Mouse (Mus musculus) ovary, postnatal 36 days (tissue): ENCODE measurements around the gene Kctd2.
"Not testable (repeated sequence)": the region's sequence is repeated elsewhere in the genome, so short reads cannot be mapped to it uniquely, and the experiment has no call there.

Source experiments
- DNase-seq: peaks from one replicate; pipeline ENCODE4 v3.0.0; 2022; ENCODE audit warnings: low spot score, mixed read lengths

Gene Kctd2

GRCm38 (mm10) chr11:115439906-115440595 lies 20.1 kb downstream of the Kctd2 start, which contains the start of gene Trim80:
TSS of gene Trim80 (plus strand) at chr11:115440545.
- no peak for DNase-seq

- no peak for DNase-seq
Measured at GRCm38 (mm10) chr11:115441417-115441816, 21.5 kb downstream of the Kctd2 start.

GRCm38 (mm10) chr11:115446906-115447305 lies 27.0 kb downstream of the Kctd2 start:
- DNase-seq: no peak

GRCm38 (mm10) chr11:115447321-115447885 lies 27.5 kb downstream of the Kctd2 start:
- no peak for DNase-seq

DNA sequence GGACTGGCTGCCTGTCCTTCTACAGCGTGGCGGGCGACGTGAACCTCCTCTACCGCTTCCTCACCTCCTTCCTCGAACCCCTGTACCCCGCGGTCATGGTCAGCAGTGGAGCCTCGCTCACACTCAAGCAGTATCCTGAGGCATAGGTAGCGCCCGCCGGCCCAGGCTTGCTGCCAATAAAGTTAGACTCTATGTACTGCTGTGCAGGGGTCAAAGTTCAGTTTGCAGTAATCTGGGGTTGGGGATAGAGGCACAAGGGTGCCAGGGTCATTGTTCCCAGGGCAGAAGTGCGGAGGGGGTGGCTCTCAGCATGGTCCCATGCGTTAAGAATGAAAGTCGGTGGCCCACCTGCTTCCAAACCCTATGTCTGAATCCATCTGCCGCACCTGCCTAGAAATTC lies 28.1 kb downstream of the Kctd2 start:
- DNase-seq: no peak

GRCm38 (mm10) chr11:115448998-115449397 lies 29.1 kb downstream of the Kctd2 start:
- DNase-seq: no peak

DNA sequence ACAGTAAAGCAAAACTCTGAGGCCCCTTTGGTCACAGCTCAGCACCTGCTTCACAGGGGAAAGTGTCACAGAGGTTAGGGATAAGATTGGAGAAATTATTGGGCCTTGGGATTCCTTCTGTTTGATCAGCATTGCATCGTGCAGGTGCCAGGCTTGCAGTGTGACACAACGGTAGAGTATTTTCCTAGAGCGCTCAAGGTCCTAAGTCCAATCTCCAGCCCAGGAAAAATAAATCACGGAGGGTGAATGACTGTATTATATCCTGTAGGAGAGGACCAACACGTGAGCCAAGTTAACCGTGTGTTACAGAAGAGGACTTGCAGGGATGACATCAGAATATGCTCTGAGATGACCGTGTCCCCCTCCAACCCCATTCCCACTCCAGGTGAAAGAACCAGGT lies 30.2 kb downstream of the Kctd2 start:
- DNase-seq: no peak

DNA sequence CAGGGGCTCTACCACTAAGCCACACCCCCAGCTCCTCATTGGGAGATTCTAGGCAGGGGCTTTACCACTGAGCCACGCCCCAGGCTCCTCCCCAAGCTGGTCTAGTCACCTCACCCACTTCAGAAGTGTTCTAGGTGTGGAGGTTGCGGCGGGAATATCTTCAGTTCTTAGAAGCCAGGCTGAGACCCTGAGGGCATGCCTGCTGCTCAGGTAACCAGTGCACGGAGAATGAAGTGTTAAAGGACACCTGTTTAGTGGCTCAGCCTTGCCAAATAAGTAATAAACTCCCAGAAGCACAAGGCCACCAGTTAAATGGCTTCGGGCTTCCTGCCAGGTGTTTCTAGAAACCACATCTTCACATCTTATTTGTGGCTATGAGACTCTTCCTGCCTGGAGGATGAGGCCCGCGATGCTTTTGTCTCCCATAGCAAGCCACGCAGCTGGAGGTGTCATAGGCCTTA lies 31.9 kb downstream of the Kctd2 start:
- no peak for DNase-seq

DNA sequence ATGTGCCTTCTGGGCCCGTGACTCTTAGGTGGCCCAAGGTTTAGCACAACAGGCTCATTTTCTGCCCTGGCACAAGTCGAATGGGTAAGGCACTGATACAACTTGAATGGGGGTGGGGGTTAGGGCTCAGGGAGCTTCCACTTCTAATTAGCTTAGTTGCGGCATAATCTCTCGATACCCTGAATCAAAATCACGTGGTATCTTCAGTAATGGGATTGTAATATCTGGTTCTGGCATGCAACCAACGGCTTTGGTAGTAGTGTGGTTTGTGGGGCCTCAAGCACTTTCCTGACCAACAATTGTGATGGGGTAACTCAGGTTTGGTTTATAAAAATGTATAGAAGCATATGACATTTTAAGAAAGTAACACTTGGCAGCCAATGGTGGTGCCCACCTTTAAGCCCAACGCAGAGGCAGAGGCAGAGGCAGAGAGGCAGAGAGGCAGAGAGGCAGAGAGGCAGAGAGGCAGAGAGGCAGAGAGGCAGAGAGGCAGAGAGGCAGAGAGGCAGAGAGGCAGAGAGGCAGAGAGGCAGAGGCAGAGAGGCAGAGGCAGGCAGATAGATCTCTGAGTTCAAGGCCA lies 32.4 kb downstream of the Kctd2 start:
- DNase-seq: no peak

GRCm38 (mm10) chr11:115453306-115453705 lies 33.4 kb downstream of the Kctd2 start:
- DNase-seq: no peak

DNA sequence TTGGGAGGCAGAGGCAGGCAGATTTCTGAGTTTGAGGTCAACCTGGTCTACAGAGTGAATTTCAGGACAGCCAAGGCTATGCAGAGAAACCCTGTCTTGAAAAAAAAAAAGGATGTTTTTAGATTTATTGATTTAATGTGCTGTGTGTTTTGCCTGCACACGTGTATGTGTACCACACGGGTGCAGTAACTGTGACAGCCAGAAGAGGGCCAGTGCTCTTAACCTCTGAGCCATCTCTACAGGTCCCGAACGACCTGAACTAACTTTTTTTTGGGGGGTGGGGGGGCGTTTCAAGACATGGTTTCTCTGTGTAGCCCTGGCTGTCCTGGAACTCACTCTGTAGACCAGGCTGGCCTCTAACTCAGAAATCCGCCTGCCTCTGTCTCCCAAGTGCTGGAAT lies 34.9 kb downstream of the Kctd2 start:
- DNase-seq: not testable (repeated sequence)

GRCm38 (mm10) chr11:115455619-115456018 lies 35.7 kb downstream of the Kctd2 start:
- DNase-seq: no peak

GRCm38 (mm10) chr11:115456182-115456581 lies 36.3 kb downstream of the Kctd2 start:
- no peak for DNase-seq

- DNase-seq: no peak
Measured at GRCm38 (mm10) chr11:115457405-115457804, 37.5 kb downstream of the Kctd2 start.

- no peak for DNase-seq
Measured at GRCm38 (mm10) chr11:115460976-115461375, 41.0 kb downstream of the Kctd2 start.

DNA sequence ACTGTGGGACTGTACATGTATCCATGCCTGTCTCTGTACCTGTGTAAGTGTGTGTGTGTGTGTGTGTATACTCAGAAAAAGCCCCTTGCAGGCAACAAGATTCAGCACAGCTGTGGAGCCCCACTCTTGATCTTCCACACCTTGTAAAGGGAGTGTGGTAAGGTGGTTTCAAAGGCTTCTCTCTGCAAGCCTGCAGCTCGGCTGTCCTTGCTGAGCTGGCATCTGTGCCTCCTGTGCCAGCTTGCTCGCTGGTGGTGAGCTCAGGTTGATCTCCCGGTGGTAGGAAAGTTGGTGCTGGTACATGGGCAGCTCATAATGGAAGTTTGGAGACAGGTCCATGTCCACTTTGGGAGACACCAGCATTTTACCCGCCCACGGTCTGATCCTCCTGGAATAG lies 41.9 kb downstream of the Kctd2 start:
- DNase-seq: no peak

- DNase-seq: no peak
Measured at GRCm38 (mm10) chr11:115462243-115462891, 42.4 kb downstream of the Kctd2 start, which contains the start of gene Slc16a5. TSS of gene Slc16a5 (plus strand) at chr11:115462474.

- DNase-seq: no peak
Measured at GRCm38 (mm10) chr11:115463397-115463796, 43.5 kb downstream of the Kctd2 start.

DNA sequence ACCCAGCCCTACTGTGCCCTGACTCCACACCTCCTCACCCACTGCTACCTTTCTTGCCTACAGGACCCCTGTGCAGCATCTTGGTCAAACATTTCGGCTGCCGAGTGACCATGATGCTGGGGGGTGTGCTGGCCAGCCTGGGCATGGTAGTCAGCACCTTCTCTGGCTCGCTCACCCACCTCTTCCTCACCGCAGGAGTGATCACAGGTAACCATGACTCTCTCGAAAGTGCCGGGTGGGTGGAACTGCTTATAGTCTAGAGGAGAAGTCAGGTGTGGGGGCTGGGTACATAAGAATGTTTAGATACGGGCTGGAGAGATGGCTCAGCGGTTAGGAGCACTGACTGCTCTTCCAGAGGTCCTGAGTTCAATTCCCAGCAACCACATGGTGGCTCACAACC lies 44.9 kb downstream of the Kctd2 start:
- no peak for DNase-seq

DNA sequence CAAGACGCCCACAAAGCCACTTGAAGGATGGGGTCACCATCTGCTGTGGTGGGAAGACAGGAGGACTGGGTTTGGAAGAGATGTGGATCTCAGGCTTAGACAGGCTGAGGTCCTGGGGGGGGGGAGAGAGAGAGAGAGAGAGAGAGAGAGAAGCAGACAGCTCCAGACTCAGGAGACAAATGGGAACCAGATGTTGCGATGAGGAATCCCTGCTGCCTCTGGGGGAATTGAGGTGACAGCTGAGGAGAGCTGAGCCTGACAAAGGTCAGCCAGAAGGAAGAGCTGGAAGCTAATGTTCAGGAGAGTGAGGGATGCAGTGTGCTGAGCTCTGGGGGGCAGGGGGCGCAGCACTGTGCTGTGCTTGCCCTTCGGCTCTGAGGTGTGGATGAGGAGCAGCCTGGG lies 47.3 kb downstream of the Kctd2 start:
- no peak for DNase-seq

DNA sequence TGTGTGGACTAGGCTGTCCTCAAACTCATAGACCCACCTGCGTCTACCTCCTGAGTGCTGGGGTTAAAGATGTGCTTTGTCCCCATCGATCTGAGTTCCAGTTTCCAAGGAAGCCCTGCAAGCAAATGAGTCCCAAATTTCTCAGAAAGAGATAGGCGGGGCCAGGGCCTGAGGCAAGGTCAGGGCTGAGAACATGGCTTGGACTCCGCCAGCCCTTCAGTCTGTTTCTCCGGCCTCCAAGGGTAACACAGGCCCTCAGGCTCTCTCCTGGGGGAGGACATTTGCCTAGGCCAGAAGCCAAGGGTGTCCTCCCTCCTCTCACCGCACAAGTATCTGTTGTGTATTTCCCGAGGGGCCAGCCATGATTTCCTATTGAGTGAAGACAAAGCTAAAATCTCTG lies 52.3 kb downstream of the Kctd2 start:
- no peak for DNase-seq

DNA sequence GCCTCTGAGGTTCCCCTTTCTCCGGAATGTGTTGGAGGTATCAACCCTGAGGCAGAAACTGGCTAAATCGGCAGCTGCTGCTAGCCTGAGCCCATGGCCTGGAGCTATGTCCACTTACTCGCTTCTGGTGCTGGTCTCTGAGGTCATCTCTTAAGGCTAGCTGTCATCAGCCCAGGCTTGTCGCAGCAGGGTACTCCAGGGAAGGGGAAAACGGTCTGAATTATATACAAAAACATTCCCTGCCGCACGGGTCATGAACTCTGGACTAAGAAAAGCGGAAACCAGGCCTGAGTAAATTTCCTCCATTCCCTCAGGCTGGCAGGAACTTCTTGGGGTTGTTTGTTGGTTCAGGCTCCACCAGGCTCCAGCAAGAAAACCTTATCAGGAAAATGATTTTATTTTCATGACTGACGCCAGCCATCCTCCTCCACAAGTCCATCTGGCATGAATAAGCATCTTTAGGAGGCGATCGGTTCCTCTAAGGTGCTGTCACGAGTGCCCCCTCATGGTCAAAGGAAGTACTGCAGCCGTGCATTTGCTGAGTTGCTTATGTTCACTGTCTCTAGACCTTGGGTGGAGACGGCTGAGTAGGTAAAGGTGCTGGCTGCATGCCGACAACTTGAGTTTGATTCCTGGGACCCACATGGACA lies 53.8 kb downstream of the Kctd2 start:
- peak; percentile 90 for DNase-seq
